Comparison of ENCODE assay signal across 23 mouse cellular contexts in the genomic region with DNA sequence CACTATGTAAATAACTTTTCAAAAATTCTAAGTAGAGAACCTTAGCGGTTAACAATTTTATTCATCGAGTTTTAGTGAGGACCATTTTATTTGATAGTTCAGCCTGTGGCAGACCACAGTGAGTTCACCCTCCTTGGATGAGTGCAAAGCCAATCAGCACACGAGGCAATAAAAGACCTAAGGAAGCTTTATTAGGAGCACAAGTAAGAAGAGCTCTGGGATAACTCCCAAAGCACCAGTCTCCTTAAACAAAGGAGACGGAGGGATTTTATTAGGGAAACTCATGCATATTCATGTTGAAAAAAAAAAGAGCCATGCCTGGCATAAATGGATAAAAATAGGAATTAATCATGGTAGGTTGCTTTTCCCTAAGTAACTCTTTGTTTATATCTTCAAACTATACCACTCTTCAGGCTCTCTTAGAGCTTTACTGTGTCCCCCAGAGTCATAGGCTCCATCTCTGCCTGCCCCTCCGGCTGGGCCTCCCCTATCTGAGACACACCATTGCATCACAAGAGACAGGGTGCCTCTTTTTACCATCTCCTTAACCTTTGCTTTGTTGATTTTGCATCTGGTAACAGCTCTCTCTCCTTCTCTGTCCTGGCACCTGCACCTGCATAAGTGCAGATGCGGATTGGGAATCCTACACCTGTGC.
A peak's percentile ranks its signal among the peaks of the same experiment; 100 is the strongest.
DNase-seq lines count a peak whose midpoint lies in the region; ATAC-seq lines count a peak whose summit lies in the region.
"Had no signal": no experiment of that assay in that cellular context is flagged by ENCODE, and none has a peak within 500 bp of the region (broad histone marks: within the 10 kb centered on the region; RNA-seq: fewer than 3 reads in every experiment).

No protein-coding gene starts in this region.

- no peaks in the 10 kb centered on the region for H3K27me3 ChIP-seq in kidney, embryonic 16.5 days (ENCODE audit: insufficient read depth, low read length)
- H3K27me3 ChIP-seq in forebrain, embryonic 13.5 days, result no peaks in the 10 kb centered on the region
- H3K27me3 ChIP-seq in hindbrain, embryonic 13.5 days, result no peaks in the 10 kb centered on the region
- H3K27me3 ChIP-seq in midbrain, embryonic 16.5 days (ENCODE audit: control insufficient read depth, insufficient read depth, low read depth, low read length), result no peaks in the 10 kb centered on the region
- H3K27me3 ChIP-seq in kidney, embryonic 14.5 days (ENCODE audit: control insufficient read depth, insufficient read depth, low read length), result no peaks in the 10 kb centered on the region
- H3K27me3 ChIP-seq: hindbrain, embryonic 15.5 days; kidney, embryonic 15.5 days; limb, embryonic 13.5 days; liver, embryonic 12.5 days had no signal

- H3K36me3 ChIP-seq in kidney, embryonic 16.5 days (ENCODE audit: insufficient read depth, low read length), result no peaks in the 10 kb centered on the region
- no peaks in the 10 kb centered on the region for H3K36me3 ChIP-seq in forebrain, embryonic 13.5 days (ENCODE audit: poor library complexity, severe bottlenecking)
- H3K36me3 ChIP-seq in hindbrain, embryonic 13.5 days, result no peaks in the 10 kb centered on the region
- no peaks in the 10 kb centered on the region for H3K36me3 ChIP-seq in midbrain, embryonic 16.5 days (ENCODE audit: control insufficient read depth, insufficient read depth, low read length)
- H3K36me3 ChIP-seq in kidney, embryonic 14.5 days (ENCODE audit: control insufficient read depth, insufficient read depth, low read length), result no peaks in the 10 kb centered on the region
- H3K36me3 ChIP-seq: hindbrain, embryonic 15.5 days; kidney, embryonic 15.5 days; limb, embryonic 13.5 days; liver, embryonic 12.5 days had no signal

- 56% methylated on average over 6 of the region's 6 CpGs for WGBS in kidney, embryonic 16.5 days
- WGBS in forebrain, embryonic 13.5 days, result 23% methylated on average over 6 of the region's 6 CpGs
- 47% methylated on average over 6 of the region's 6 CpGs for WGBS in hindbrain, embryonic 13.5 days
- WGBS in midbrain, embryonic 16.5 days, result 42% methylated on average over 6 of the region's 6 CpGs
- 56% methylated on average over 6 of the region's 6 CpGs for WGBS in kidney, embryonic 14.5 days

- H3K4me3 ChIP-seq in kidney, embryonic 16.5 days (ENCODE audit: low read length), result no peak overlapping the region
- no peak overlapping the region for H3K4me3 ChIP-seq in forebrain, embryonic 13.5 days
- H3K4me3 ChIP-seq in hindbrain, embryonic 13.5 days, result no peak overlapping the region
- no peak overlapping the region for H3K4me3 ChIP-seq in midbrain, embryonic 16.5 days (ENCODE audit: low read depth, low read length)
- H3K4me3 ChIP-seq in kidney, embryonic 14.5 days (ENCODE audit: low read length), result no peak overlapping the region
- H3K4me3 ChIP-seq: hindbrain, embryonic 15.5 days; kidney, embryonic 15.5 days; limb, embryonic 13.5 days; liver, embryonic 12.5 days had no signal

- no peak overlapping the region for H3K4me2 ChIP-seq in kidney, embryonic 16.5 days (replicated peaks; ENCODE audit: low read depth, low read length)
- no peak overlapping the region for H3K4me2 ChIP-seq in forebrain, embryonic 13.5 days
- no peak overlapping the region for H3K4me2 ChIP-seq in hindbrain, embryonic 13.5 days
- no peak overlapping the region for H3K4me2 ChIP-seq in midbrain, embryonic 16.5 days (ENCODE audit: low read length)
- no peak overlapping the region for H3K4me2 ChIP-seq in kidney, embryonic 14.5 days (replicated peaks; ENCODE audit: low read depth, low read length)
- H3K4me2 ChIP-seq: heart, embryonic 11.5 days; hindbrain, embryonic 15.5 days; kidney, embryonic 15.5 days; limb, embryonic 13.5 days; liver, embryonic 12.5 days had no signal

- DNase-seq in kidney, adult 18-20 months, result no peak
- DNase-seq in gastrocnemius, postnatal 25 days, result no peak
- no peak for DNase-seq in urinary bladder, postnatal 36 days (ENCODE audit: low spot score in 2 of 2)
- DNase-seq: adrenal gland, adult 8-10 months; B cell, adult 2 months; cerebellum, adult 18-20 months; cerebellum, postnatal 36 days; kidney, postnatal 4 days; lung, adult 2 months; lung, postnatal 14 days had no signal

- ATAC-seq in kidney, embryonic 16.5 days (ENCODE audit: low FRiP score, low TSS enrichment), result no peak
- ATAC-seq in forebrain, embryonic 13.5 days, result peak; percentile 81; the same call in 1 of the 2 replicates
- peak; percentile 58; the same call in 1 of the 2 replicates for ATAC-seq in hindbrain, embryonic 13.5 days (ENCODE audit: low FRiP score)
- peak; percentile 52; the same call in 1 of the 2 replicates for ATAC-seq in midbrain, embryonic 16.5 days
- ATAC-seq in kidney, embryonic 14.5 days (ENCODE audit: low FRiP score, low TSS enrichment), result no peak
- ATAC-seq: activated CD4-positive, CD25-positive, alpha-beta regulatory T cell, adult 4 months; intestine, embryonic 16.5 days; liver, embryonic 12.5 days had no signal

- no peaks in the 10 kb centered on the region for H3K4me1 ChIP-seq in kidney, embryonic 16.5 days (ENCODE audit: insufficient read depth, low read length)
- H3K4me1 ChIP-seq in forebrain, embryonic 13.5 days, result peaks cover 18% of the 10 kb centered on the region
- peaks cover 5% of the 10 kb centered on the region for H3K4me1 ChIP-seq in hindbrain, embryonic 13.5 days (replicated peaks)
- H3K4me1 ChIP-seq in midbrain, embryonic 16.5 days (ENCODE audit: control insufficient read depth, insufficient read depth, low read length), result peaks cover 3% of the 10 kb centered on the region; the same call in 1 of the 2 replicates
- H3K4me1 ChIP-seq in kidney, embryonic 14.5 days (ENCODE audit: control insufficient read depth, insufficient read depth, low read length), result no peaks in the 10 kb centered on the region
- H3K4me1 ChIP-seq: kidney, embryonic 15.5 days; liver, embryonic 12.5 days had no signal

- no peaks in the 10 kb centered on the region for H3K9me3 ChIP-seq in kidney, embryonic 16.5 days (ENCODE audit: low read length)
- H3K9me3 ChIP-seq in forebrain, embryonic 13.5 days (replicated peaks), result no peaks in the 10 kb centered on the region
- no peaks in the 10 kb centered on the region for H3K9me3 ChIP-seq in hindbrain, embryonic 13.5 days
- H3K9me3 ChIP-seq in midbrain, embryonic 16.5 days (replicated peaks; ENCODE audit: control insufficient read depth, low read length, poor library complexity, severe bottlenecking), result no peaks in the 10 kb centered on the region
- no peaks in the 10 kb centered on the region for H3K9me3 ChIP-seq in kidney, embryonic 14.5 days (ENCODE audit: control insufficient read depth, low read length)
- H3K9me3 ChIP-seq: hindbrain, embryonic 15.5 days; kidney, embryonic 15.5 days; limb, embryonic 13.5 days; liver, embryonic 12.5 days had no signal

- no peak overlapping the region for H3K9ac ChIP-seq in kidney, embryonic 16.5 days (replicated peaks; ENCODE audit: low read length)
- no peak overlapping the region for H3K9ac ChIP-seq in forebrain, embryonic 13.5 days
- no peak overlapping the region for H3K9ac ChIP-seq in hindbrain, embryonic 13.5 days
- no peak overlapping the region for H3K9ac ChIP-seq in midbrain, embryonic 16.5 days (ENCODE audit: low read depth, low read length)
- no peak overlapping the region for H3K9ac ChIP-seq in kidney, embryonic 14.5 days (ENCODE audit: low read depth, low read length)
- H3K9ac ChIP-seq: hindbrain, embryonic 15.5 days; kidney, embryonic 15.5 days; limb, embryonic 13.5 days; liver, embryonic 12.5 days had no signal

- H3K27ac ChIP-seq in kidney, embryonic 16.5 days (ENCODE audit: low read length), result peak overlapping the region; percentile 34; the same call in 1 of the 2 replicates
- H3K27ac ChIP-seq in forebrain, embryonic 13.5 days, result no peak overlapping the region
- no peak overlapping the region for H3K27ac ChIP-seq in hindbrain, embryonic 13.5 days
- no peak overlapping the region for H3K27ac ChIP-seq in midbrain, embryonic 16.5 days (ENCODE audit: low read length)
- H3K27ac ChIP-seq in kidney, embryonic 14.5 days (ENCODE audit: low read depth, low read length), result no peak overlapping the region
- H3K27ac ChIP-seq: hindbrain, embryonic 15.5 days; liver, embryonic 12.5 days; stomach, postnatal 0 days had no signal

Comparison
In these comparisons a context has a peak if more than half of its experiments do, and no peak if none do; other contexts are left out.
1. ATAC-seq: peak in forebrain, embryonic 13.5 days (single experiment), hindbrain, embryonic 13.5 days (single experiment) and midbrain, embryonic 16.5 days (single experiment); none in kidney, embryonic 16.5 days (single experiment) and kidney, embryonic 14.5 days (single experiment).